Mouse (Mus musculus) large intestine, adult 2 months (tissue): ENCODE data around the gene Cd69. TPM values are rescaled to one million over a fixed set of nuclear protein-coding genes. Genes with fewer than 3 reads are reported as not detected.

Experiments used
- DNase-seq: peaks from one replicate; pipeline ENCODE4 v3.0.0-alpha.2; 2012; ENCODE audit warnings: low read depth, low spot score
- WGBS: fragments of 180-500 bp; shearing (Covaris S2); methylation state at CpG from one replicate; pipeline ENCODE4 v1.1.7; 2018; 5-methylcytosine and 5-hydroxymethylcytosine counted together
- polyA plus RNA-seq: library from polyadenylated mRNA; depleted of rRNA; stranded (reverse); fragments of >200 nt; gene quantifications from 2 replicates; pipeline ENCODE4 v1.2.3, GENCODE M21; 2012; rRNA removed

Cd69 gene
- polyA plus RNA-seq, 1 experiment: 1.7 TPM

- DNase-seq: no peak
- 48% methylated on average over 3 of the region's 3 CpGs for WGBS
Measured at GRCm38 (mm10) chr6:129228935-129229773, 46.1 kb downstream of the Cd69 start.

- no peak for DNase-seq
- WGBS: 81% methylated on average over 2 of the region's 2 CpGs
Measured at GRCm38 (mm10) chr6:129225078-129225477, 50.2 kb downstream of the Cd69 start.

GRCm38 (mm10) chr6:129224090-129224489, 51.1 kb downstream of the Cd69 start:
- no peak for DNase-seq
- WGBS: 69% methylated on average over 1 of the region's 1 CpGs

- DNase-seq: no peak
- 84% methylated on average over 2 of the region's 2 CpGs for WGBS
Measured at GRCm38 (mm10) chr6:129223611-129224010, 51.6 kb downstream of the Cd69 start.

GRCm38 (mm10) chr6:129222188-129222800, 52.9 kb downstream of the Cd69 start:
- 76% methylated on average over 3 of the region's 3 CpGs for WGBS
- DNase-seq: no peak

GRCm38 (mm10) chr6:129221053-129221452, 54.2 kb downstream of the Cd69 start:
- 95% methylated on average over 1 of the region's 1 CpGs for WGBS
- DNase-seq: no peak

- no peak for DNase-seq
- 55% methylated on average over 3 of the region's 3 CpGs for WGBS
Measured at GRCm38 (mm10) chr6:129219897-129220517, 55.2 kb downstream of the Cd69 start.

- 63% methylated on average over 5 of the region's 5 CpGs for WGBS
- no peak for DNase-seq
Measured at GRCm38 (mm10) chr6:129218191-129218696, 57.0 kb downstream of the Cd69 start.

Other genes starting within 250 kb of the Cd69 start
- 0.19 and 1.2 TPM in 2 replicates for gene Klrb1f, start 229.5 kb downstream of the Cd69 start, polyA plus RNA-seq
- gene Clec2e, start 174.5 kb downstream of the Cd69 start, polyA plus RNA-seq: 22.5 and 35.0 TPM in 2 replicates
- 122 and 149 TPM in 2 replicates for gene Clec2d, start 94.8 kb downstream of the Cd69 start, polyA plus RNA-seq
- gene 4922502D21Rik, start 56.4 kb upstream of the Cd69 start, polyA plus RNA-seq: not detected in 2 replicates
- 0.52 and 0.73 TPM in 2 replicates for gene Clec12a, start 67.3 kb upstream of the Cd69 start, polyA plus RNA-seq
- not detected in 2 replicates for gene Clec12b, start 110.4 kb upstream of the Cd69 start, polyA plus RNA-seq
- gene Clec1b, start 121.9 kb upstream of the Cd69 start, polyA plus RNA-seq: 0.12 and 0.34 TPM in 2 replicates
- 0.60 and 0.99 TPM in 2 replicates for gene Clec9a, start 133.4 kb upstream of the Cd69 start, polyA plus RNA-seq
- 0.24 and 0.58 TPM in 2 replicates for gene Clec1a, start 176.6 kb upstream of the Cd69 start, polyA plus RNA-seq
- gene Olr1, start 231.7 kb upstream of the Cd69 start, polyA plus RNA-seq: 0.07 TPM in 1 of 2 replicates, not detected in the other
- gene Tmem52b, start 237.1 kb upstream of the Cd69 start, polyA plus RNA-seq: not detected in 2 replicates